14 mouse cellular contexts compared by ENCODE assay signal in the genomic region with DNA sequence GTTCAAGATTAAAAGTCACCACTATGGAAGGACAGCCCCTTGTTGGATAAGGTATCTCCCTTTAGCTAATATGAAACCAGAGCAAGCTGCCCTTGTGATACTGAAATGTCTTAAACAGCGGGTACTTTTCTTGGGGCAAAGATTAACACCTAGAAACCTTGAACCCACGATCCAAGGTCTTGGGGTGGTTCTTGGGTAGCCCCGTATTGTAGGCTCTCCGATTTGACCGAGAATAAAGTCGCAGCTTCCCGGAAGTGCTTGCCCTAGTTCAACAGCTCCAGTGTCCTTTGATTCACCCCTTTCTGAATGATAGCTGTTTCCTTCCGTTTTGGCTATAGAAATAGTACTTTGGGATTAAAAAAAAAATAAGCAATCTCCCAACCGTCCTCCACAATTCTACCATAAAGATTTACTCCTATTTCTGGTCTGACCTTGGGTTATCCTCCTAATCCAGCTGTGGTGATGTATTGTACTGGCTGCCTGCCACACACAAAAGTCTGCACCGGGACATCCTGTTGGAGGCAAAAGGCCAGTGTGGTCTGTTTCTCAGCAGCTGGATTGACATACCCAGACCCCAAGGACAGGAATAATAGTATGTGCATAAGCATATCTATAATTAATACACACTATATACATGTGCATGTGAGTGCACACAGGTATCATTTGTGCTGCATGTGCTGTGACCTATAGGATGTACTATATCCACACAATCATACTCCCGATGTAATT.
DNase-seq lines count a peak whose midpoint lies in the region; ATAC-seq and TF ChIP-seq lines count a peak whose summit lies in the region.
"Had no signal": no experiment of that assay in that cellular context is flagged by ENCODE, and none has a peak within 500 bp of the region (broad histone marks: within the 10 kb centered on the region; RNA-seq: fewer than 3 reads in every experiment).

No protein-coding gene starts in this region.

- no peak overlapping the region for H3K9ac ChIP-seq in liver, postnatal 0 days (replicated peaks)
- H3K9ac ChIP-seq in liver, embryonic 11.5 days (ENCODE audit: low read depth, low read length), result no peak overlapping the region
- H3K9ac ChIP-seq: liver, embryonic 13.5 days; midbrain, embryonic 12.5 days; neural tube, embryonic 12.5 days had no signal

- H3K9me3 ChIP-seq in liver, postnatal 0 days (ENCODE audit: low read length), result no peaks in the 10 kb centered on the region
- H3K9me3 ChIP-seq in liver, embryonic 11.5 days (ENCODE audit: control insufficient read depth, low read length), result no peaks in the 10 kb centered on the region
- H3K9me3 ChIP-seq: liver, embryonic 13.5 days; midbrain, embryonic 12.5 days; neural tube, embryonic 12.5 days had no signal

- no peak for TF ChIP-seq CTCF in liver, postnatal 0 days (IDR thresholded peaks at IDR 0.05; ENCODE audit: low read depth)

- DNase-seq in liver, postnatal 0 days, result no peak
- DNase-seq in liver, embryonic 11.5 days (ENCODE audit: low spot score), result no peak
- DNase-seq in adrenal gland, postnatal 10 days, result peak; percentile 45
- DNase-seq in heart, postnatal 10 days, result peak; percentile 38 to 43
- peak; percentile 80 for DNase-seq in kidney, postnatal 10 days
- no peak for DNase-seq in spleen, postnatal 36 days (ENCODE audit: low spot score in 2 of 2)
- no peak for DNase-seq in yolk sac, embryonic 10.5 days (ENCODE audit: low spot score)
- DNase-seq: liver, embryonic 13.5 days; right cerebral cortex, adult 18-20 months; thymus, postnatal 4 days had no signal

- no peak overlapping the region for H3K4me3 ChIP-seq in liver, postnatal 0 days (ENCODE audit: low read depth, low read length)
- no peak overlapping the region for H3K4me3 ChIP-seq in liver, embryonic 11.5 days (ENCODE audit: low read depth, low read length)
- H3K4me3 ChIP-seq: heart, adult 2 months; liver, embryonic 13.5 days; midbrain, embryonic 12.5 days; neural tube, embryonic 12.5 days had no signal

- no peaks in the 10 kb centered on the region for H3K36me3 ChIP-seq in liver, postnatal 0 days (replicated peaks; ENCODE audit: insufficient read depth, low read length)
- H3K36me3 ChIP-seq in liver, embryonic 11.5 days (ENCODE audit: control insufficient read depth, insufficient read depth, low read length), result no peaks in the 10 kb centered on the region
- H3K36me3 ChIP-seq: liver, embryonic 13.5 days; midbrain, embryonic 12.5 days; neural tube, embryonic 12.5 days had no signal

- no peak for TF ChIP-seq EP300 in liver, postnatal 0 days (IDR thresholded peaks at IDR 0.05; ENCODE audit: low read depth)

- H3K27ac ChIP-seq in liver, postnatal 0 days (ENCODE audit: low read depth), result no peak overlapping the region; the same call in 1 of the 2 replicates
- no peak overlapping the region for H3K27ac ChIP-seq in liver, embryonic 11.5 days (ENCODE audit: low read depth, low read length)
- H3K27ac ChIP-seq: heart, adult 2 months; liver, embryonic 13.5 days; midbrain, embryonic 12.5 days; neural tube, embryonic 12.5 days had no signal

- H3K27me3 ChIP-seq in liver, postnatal 0 days (ENCODE audit: insufficient read depth, low read length), result no peaks in the 10 kb centered on the region
- no peaks in the 10 kb centered on the region for H3K27me3 ChIP-seq in liver, embryonic 11.5 days (replicated peaks; ENCODE audit: control insufficient read depth, insufficient read depth, low read length)
- H3K27me3 ChIP-seq: liver, embryonic 13.5 days; midbrain, embryonic 12.5 days; neural tube, embryonic 12.5 days had no signal

- ATAC-seq in liver, postnatal 0 days, result peak; percentile 19; the same call in 1 of the 2 replicates
- ATAC-seq in liver, embryonic 11.5 days (replicated peaks; ENCODE audit: low FRiP score), result no peak
- ATAC-seq: CD4-positive, CD25-positive, alpha-beta regulatory T cell, adult 4 months had no signal

- no peaks in the 10 kb centered on the region for H3K4me1 ChIP-seq in liver, postnatal 0 days (ENCODE audit: insufficient read depth)
- no peaks in the 10 kb centered on the region for H3K4me1 ChIP-seq in liver, embryonic 11.5 days (replicated peaks; ENCODE audit: control insufficient read depth, insufficient read depth, low read length)
- H3K4me1 ChIP-seq: liver, embryonic 13.5 days; midbrain, embryonic 12.5 days; neural tube, embryonic 12.5 days had no signal

- 65% methylated on average over 11 of the region's 11 CpGs for WGBS in liver, postnatal 0 days (ENCODE audit: insufficient replicate concordance)
- WGBS in liver, embryonic 11.5 days, result 73% methylated on average over 11 of the region's 11 CpGs

- no peak overlapping the region for H3K4me2 ChIP-seq in liver, postnatal 0 days (ENCODE audit: low read depth, low read length)
- H3K4me2 ChIP-seq in liver, embryonic 11.5 days, result no peak overlapping the region
- H3K4me2 ChIP-seq: liver, embryonic 13.5 days; midbrain, embryonic 12.5 days; neural tube, embryonic 12.5 days had no signal

- intact Hi-C loops in heart, postnatal 10 days (cut with DNase I), result no loop called here

Comparison
In these comparisons a context has a peak if more than half of its experiments do, and no peak if none do; other contexts are left out.
1. DNase-seq: peak in adrenal gland, postnatal 10 days (single experiment), heart, postnatal 10 days (2 of 2) and kidney, postnatal 10 days (single experiment); none in liver, postnatal 0 days (single experiment), liver, embryonic 11.5 days (single experiment), spleen, postnatal 36 days (0 of 2) and yolk sac, embryonic 10.5 days (single experiment).